ENCODE assay signal across 28 mouse cellular contexts in the genomic region with DNA sequence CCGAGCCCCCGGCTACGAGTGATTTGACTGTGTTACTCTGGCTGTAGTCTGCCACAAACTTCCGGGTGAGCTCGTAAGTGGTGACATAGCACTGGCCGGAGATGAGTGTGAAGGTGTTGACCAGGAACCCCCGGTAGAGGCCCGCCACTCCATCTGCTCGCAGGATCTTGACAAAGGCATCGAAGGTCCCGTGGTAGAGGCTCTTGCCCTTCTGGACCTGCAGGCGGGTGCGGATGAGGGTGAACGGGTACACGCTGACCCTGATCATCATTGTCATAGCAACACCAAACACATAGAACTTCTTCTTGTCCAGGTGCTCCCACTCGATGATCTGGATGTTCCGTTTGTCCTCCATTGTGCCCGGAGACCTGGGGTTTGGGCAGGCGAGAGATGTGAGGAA. TPM values are rescaled to one million over a fixed set of nuclear protein-coding genes. Genes with fewer than 3 reads are reported as not detected.
"Had no signal": no experiment of that assay in that cellular context is flagged by ENCODE, and none has a peak within 500 bp of the region (broad histone marks: within the 10 kb centered on the region; RNA-seq: fewer than 3 reads in every experiment).

No protein-coding gene starts in this region.

- H3K27ac ChIP-seq: kidney, postnatal 0 days; layer of hippocampus, adult 2 months; limb, embryonic 10.5 days; limb, embryonic 13.5 days; lung, embryonic 15.5 days; midbrain, embryonic 10.5 days; midbrain, embryonic 13.5 days; neural tube, embryonic 13.5 days; stomach, embryonic 15.5 days had no signal

- H3K9ac ChIP-seq: lung, embryonic 15.5 days; midbrain, embryonic 13.5 days; neural tube, embryonic 13.5 days; stomach, embryonic 15.5 days had no signal

- H3K4me2 ChIP-seq: limb, embryonic 13.5 days; liver, embryonic 13.5 days; lung, embryonic 15.5 days; midbrain, embryonic 13.5 days; neural tube, embryonic 13.5 days; stomach, embryonic 15.5 days had no signal

- H3K27me3 ChIP-seq: limb, embryonic 13.5 days; liver, embryonic 13.5 days; lung, embryonic 15.5 days; midbrain, embryonic 13.5 days; neural tube, embryonic 13.5 days; stomach, embryonic 15.5 days had no signal

- H3K9me3 ChIP-seq: limb, embryonic 10.5 days; limb, embryonic 13.5 days; liver, embryonic 13.5 days; lung, embryonic 15.5 days; midbrain, embryonic 10.5 days; midbrain, embryonic 13.5 days; neural tube, embryonic 13.5 days; stomach, embryonic 15.5 days had no signal

- ATAC-seq: intestine, postnatal 0 days; midbrain, embryonic 13.5 days; midbrain, embryonic 16.5 days had no signal

- DNase-seq: layer of hippocampus, adult 9-11 months; liver, embryonic 13.5 days; lung, adult 18-20 months; lung, postnatal 10 days; lung, postnatal 36 days; retina, postnatal 1 day; right cerebral cortex, postnatal 25 days; spleen, adult 18-20 months; thymus, postnatal 25 days had no signal

- H3K4me3 ChIP-seq: layer of hippocampus, adult 2 months; limb, embryonic 10.5 days; limb, embryonic 13.5 days; liver, embryonic 13.5 days; lung, embryonic 15.5 days; midbrain, embryonic 10.5 days; midbrain, embryonic 13.5 days; myocyte; neural tube, embryonic 13.5 days; stomach, embryonic 15.5 days had no signal

RNA-seq across cellular contexts. Expression of gene Bglap, which starts 36.5 kb away (rescaled TPM):
- total RNA-seq: left cerebral cortex, adult 18-20 months; monocyte, adult 5-6 weeks; neutrophil, adult 5-6 weeks had no signal
- polyA plus RNA-seq: intestine, postnatal 0 days; kidney, postnatal 0 days; limb, embryonic 10.5 days; limb, embryonic 13.5 days; liver, embryonic 13.5 days; lung, embryonic 15.5 days; midbrain, embryonic 10.5 days; midbrain, embryonic 13.5 days; neural tube, embryonic 13.5 days had no signal

RNA-seq across cellular contexts. Expression of gene Bglap2, which starts 42.3 kb away (rescaled TPM):
- total RNA-seq: layer of hippocampus, adult 2 months; layer of hippocampus, postnatal 25 days; left cerebral cortex, postnatal 25 days; monocyte, adult 5-6 weeks; neutrophil, adult 5-6 weeks had no signal
- polyA plus RNA-seq: intestine, embryonic 14.5 days; intestine, postnatal 0 days; kidney, embryonic 14.5 days; limb, embryonic 10.5 days; limb, embryonic 13.5 days; liver, embryonic 13.5 days; lung, embryonic 15.5 days; midbrain, embryonic 10.5 days; midbrain, embryonic 13.5 days; neural tube, embryonic 13.5 days had no signal
